Mouse (Mus musculus) monocyte, adult 5-6 weeks (primary cell): ENCODE results near the gene Msl1. TPM values are rescaled to one million over a fixed set of nuclear protein-coding genes. Genes with fewer than 3 reads are reported as not detected.

Source experiments
- total RNA-seq: library from RNA; stranded (forward); fragments of 200-1000, 200-491, 200-594 nt; gene quantifications from 3 replicates; pipeline ENCODE4 v1.2.3, GENCODE M21; 2017

Gene Msl1
- total RNA-seq, 1 experiment from 2014 or later, result 125 TPM

Other genes starting within 250 kb of the Msl1 start
- gene Ikzf3, start 249.5 kb upstream of the Msl1 start, total RNA-seq, result 82.2 to 248 TPM (median 102 TPM) in 3 replicates
- gene Zpbp2, start 244.4 kb upstream of the Msl1 start, total RNA-seq, result 1.0 to 3.5 TPM (median 2.2 TPM) in 3 replicates
- gene Ormdl3, start 208.1 kb upstream of the Msl1 start, total RNA-seq, result 10.6 to 34.4 TPM (median 16.6 TPM) in 3 replicates
- not detected in 3 replicates for gene Lrrc3c, start 197.2 kb upstream of the Msl1 start, total RNA-seq
- 0.43 to 1.6 TPM in 2 of 3 replicates, not detected in the other for gene Gm12355, start 169.9 kb upstream of the Msl1 start, total RNA-seq
- gene Gsdma3, start 169.2 kb upstream of the Msl1 start, total RNA-seq, result not detected in 3 replicates
- gene Gsdma2, start 148.8 kb upstream of the Msl1 start, total RNA-seq, result not detected in 3 replicates
- gene Gsdma, start 131.2 kb upstream of the Msl1 start, total RNA-seq, result not detected in 3 replicates
- 37.4 to 50.9 TPM (median 37.8 TPM) in 3 replicates for gene Psmd3, start 113.0 kb upstream of the Msl1 start, total RNA-seq
- gene Csf3, start 94.3 kb upstream of the Msl1 start, total RNA-seq, result not detected in 3 replicates
- gene Med24, start 66.1 kb upstream of the Msl1 start, total RNA-seq, result 10.9 to 25.7 TPM (median 22.4 TPM) in 3 replicates
- gene Thra, start 54.9 kb upstream of the Msl1 start, total RNA-seq, result 3.4 to 5.4 TPM (median 4.3 TPM) in 3 replicates
- 0.68 to 4.7 TPM (median 1.9 TPM) in 3 replicates for gene Nr1d1, start 20.2 kb upstream of the Msl1 start, total RNA-seq
- gene Casc3, start 9.4 kb downstream of the Msl1 start, total RNA-seq, result 47.5 to 51.5 TPM (median 49.5 TPM) in 3 replicates
- not detected in 3 replicates for gene Rapgefl1, start 41.3 kb downstream of the Msl1 start, total RNA-seq
- gene Wipf2, start 68.1 kb downstream of the Msl1 start, total RNA-seq, result 5.3 to 13.1 TPM (median 7.1 TPM) in 3 replicates
- 0.67 to 1.7 TPM (median 0.75 TPM) in 3 replicates for gene Cdc6, start 112.3 kb downstream of the Msl1 start, total RNA-seq
- 61.0 to 76.9 TPM (median 62.9 TPM) in 3 replicates for gene Rara, start 132.3 kb downstream of the Msl1 start, total RNA-seq
- gene Gjd3, start 187.5 kb downstream of the Msl1 start, total RNA-seq, result not detected in 3 replicates
- 14.1 to 26.1 TPM (median 15.5 TPM) in 3 replicates for gene Top2a, start 228.7 kb downstream of the Msl1 start, total RNA-seq
- 0.43 to 5.5 TPM (median 1.2 TPM) in 3 replicates for gene Igfbp4, start 245.7 kb downstream of the Msl1 start, total RNA-seq